Comparison of ENCODE assay signal across 8 mouse cellular contexts in genomic region chr8:120101068-120101972, GRCm38 (mm10). TPM values are rescaled to one million over a fixed set of nuclear protein-coding genes. Genes with fewer than 3 reads are reported as not detected.
DNase-seq lines count a peak whose midpoint lies in the region; ATAC-seq and TF ChIP-seq lines count a peak whose summit lies in the region.

TSS of gene Zdhhc7 (minus strand) at chr8:120101482.

- no peaks in the 10 kb centered on the region for H3K9me3 ChIP-seq in G1E (replicated peaks)
- H3K9me3 ChIP-seq in lung, embryonic 15.5 days: no peaks in the 10 kb centered on the region

- under 1% methylated on average over 88 of the region's 88 CpGs for WGBS in cerebellum, adult 2 months
- WGBS in lung, embryonic 15.5 days: 2% methylated on average over 85 of the region's 88 CpGs
- under 1% methylated on average over 88 of the region's 88 CpGs for WGBS in thymus, adult 2 months

- DNase-seq in G1E (ENCODE audit: low spot score): peak; percentile 79
- DNase-seq in cerebellum, adult 2 months: peak; percentile 83 to 87
- DNase-seq in layer of hippocampus, adult 9-10 months (ENCODE audit: low spot score): peak; percentile 59
- peak; percentile 74 for DNase-seq in ovary, adult 18-20 months (ENCODE audit: low spot score)
- DNase-seq in thymus, adult 2 months: peak; percentile 82

- H3K36me3 ChIP-seq in G1E (replicated peaks): peaks cover 65% of the 10 kb centered on the region
- no peaks in the 10 kb centered on the region for H3K36me3 ChIP-seq in lung, embryonic 15.5 days
- H3K36me3 ChIP-seq in thymus, adult 2 months (ENCODE audit: control insufficient read depth, insufficient read depth, low read length): no peaks in the 10 kb centered on the region

- peak within 1 kb of the TSS; percentile 89 for H3K27ac ChIP-seq in cerebellum, adult 2 months (ENCODE audit: insufficient read depth, low read length)
- peak within 1 kb of the TSS; percentile 89 for H3K27ac ChIP-seq in lung, embryonic 15.5 days
- no peak within 1 kb of the TSS for H3K27ac ChIP-seq in thymus, adult 2 months (ENCODE audit: control insufficient read depth, insufficient read depth, low read length)

- peak; percentile 38 for ATAC-seq in G1E (ENCODE audit: extremely low read depth, insufficient number of reproducible peaks, low FRiP score, poor library complexity, severe bottlenecking)
- ATAC-seq in frontal cortex, adult (ENCODE audit: low TSS enrichment): peak; percentile 89
- peak; percentile 48 to 65; a peak in 3 of 4 replicates for ATAC-seq in hematopoietic stem cell, adult 5-6 weeks (replicated peaks in 1 of 2; ENCODE audit: insufficient read depth in 1 of 2, low FRiP score in 2 of 2, low TSS enrichment in 1 of 2, low read depth in 1 of 2, poor library complexity in 2 of 2, severe bottlenecking in 2 of 2)
- ATAC-seq in lung, embryonic 15.5 days (ENCODE audit: borderline replicate concordance, extremely low read depth, low FRiP score, low TSS enrichment): peak; percentile 74

- peak within 1 kb of the TSS; percentile 92 for H3K4me2 ChIP-seq in lung, embryonic 15.5 days

- peak within 1 kb of the TSS; percentile 87 for H3K9ac ChIP-seq in lung, embryonic 15.5 days

- H3K27me3 ChIP-seq in G1E (ENCODE audit: insufficient read depth, low read length): no peaks in the 10 kb centered on the region
- no peaks in the 10 kb centered on the region for H3K27me3 ChIP-seq in cerebellum, adult 2 months (ENCODE audit: control insufficient read depth, insufficient read depth, low read length)
- no peaks in the 10 kb centered on the region for H3K27me3 ChIP-seq in lung, embryonic 15.5 days
- H3K27me3 ChIP-seq in thymus, adult 2 months (ENCODE audit: control insufficient read depth, insufficient read depth, low read length): no peaks in the 10 kb centered on the region

- peak within 1 kb of the TSS; percentile 89 for H3K4me3 ChIP-seq in G1E (ENCODE audit: low read depth, low read length)
- H3K4me3 ChIP-seq in cerebellum, adult 2 months (replicated peaks; ENCODE audit: insufficient read depth, low read depth, low read length): peak within 1 kb of the TSS; percentile 94
- peak within 1 kb of the TSS; percentile 92 for H3K4me3 ChIP-seq in lung, embryonic 15.5 days
- peak within 1 kb of the TSS; percentile 92 for H3K4me3 ChIP-seq in thymus, adult 2 months (ENCODE audit: control insufficient read depth, insufficient read depth, low read length)

- H3K4me1 ChIP-seq in G1E (ENCODE audit: insufficient read depth, low read depth, low read length): peaks cover 68% of the 10 kb centered on the region
- H3K4me1 ChIP-seq in cerebellum, adult 2 months (ENCODE audit: control insufficient read depth, insufficient read depth, low read length): peaks cover 3% of the 10 kb centered on the region; the same call in 1 of the 2 replicates
- peaks cover 24% of the 10 kb centered on the region for H3K4me1 ChIP-seq in lung, embryonic 15.5 days
- peaks cover 13% of the 10 kb centered on the region for H3K4me1 ChIP-seq in thymus, adult 2 months (replicated peaks; ENCODE audit: control insufficient read depth, insufficient read depth, low read length)

- TF ChIP-seq POLR2A in cerebellum, adult 2 months (IDR thresholded peaks at IDR 0.05; ENCODE audit: borderline replicate concordance, insufficient read depth, low read length): peak; percentile 69; the same call in 1 of the 2 replicates
- peak; percentile 38; the same call in 1 of the 2 replicates for TF ChIP-seq POLR2A in thymus, adult 2 months (IDR thresholded peaks at IDR 0.05; ENCODE audit: control insufficient read depth, extremely low read depth, insufficient read depth, low read length, poor library complexity)

- TF ChIP-seq CTCF in G1E (IDR thresholded peaks at IDR 0.05; ENCODE audit: low read depth, low read length): no peak
- TF ChIP-seq CTCF in cerebellum, adult 2 months (IDR thresholded peaks at IDR 0.05; ENCODE audit: borderline replicate concordance, insufficient read depth, low read depth, low read length): no peak
- TF ChIP-seq CTCF in thymus, adult 2 months (IDR thresholded peaks at IDR 0.05; ENCODE audit: borderline replicate concordance, control insufficient read depth, extremely low read depth, insufficient read depth, low read length, poor library complexity): peak; percentile 52; the same call in 1 of the 2 replicates

RNA-seq across cellular contexts. Expression of gene Zdhhc7, which starts in this region (rescaled TPM):
- 11.0 and 18.3 TPM in 2 replicates for total RNA-seq in G1E (2014; fragmentation: Nextera tagmentation)
- 23.3 and 25.2 TPM in 2 replicates for total RNA-seq in G1E (2017)
- polyA plus RNA-seq in G1E (2012): 23.7 and 24.9 TPM in 2 replicates
- polyA plus RNA-seq in cerebellum, adult 2 months (2012; rRNA removed): 34.7 and 39.3 TPM in 2 replicates
- 16.1 and 18.4 TPM in 2 replicates for total RNA-seq in hematopoietic stem cell, adult 5-6 weeks (2017)
- 38.3 and 40.0 TPM in 2 replicates for polyA plus RNA-seq in lung, embryonic 15.5 days (2015; fragmentation: Nextera tagmentation; extraction: Ambion mirVana)
- polyA plus RNA-seq in thymus, adult 2 months (2012; rRNA removed): 93.4 and 94.2 TPM in 2 replicates

Comparison
In these comparisons a context has a peak if more than half of its experiments do, and no peak if none do; other contexts are left out.
1. ATAC-seq: peak in every context shown above with its lines; median percentile 89 in frontal cortex, adult; 74 in lung, embryonic 15.5 days; 56 in hematopoietic stem cell, adult 5-6 weeks; 38 in G1E.